Mouse (Mus musculus): ENCODE measurements at regions not wholly inside any gene's neighbourhood (a gene's known extent, or its start where the extent isn't known, plus 50 kb on each side); places are given as distances from the start of the nearest gene placed in this dataset.
"Not testable (repeated sequence)": the region's sequence is repeated elsewhere in the genome, so short reads cannot be mapped to it uniquely, and the experiment has no call there.

DNA sequence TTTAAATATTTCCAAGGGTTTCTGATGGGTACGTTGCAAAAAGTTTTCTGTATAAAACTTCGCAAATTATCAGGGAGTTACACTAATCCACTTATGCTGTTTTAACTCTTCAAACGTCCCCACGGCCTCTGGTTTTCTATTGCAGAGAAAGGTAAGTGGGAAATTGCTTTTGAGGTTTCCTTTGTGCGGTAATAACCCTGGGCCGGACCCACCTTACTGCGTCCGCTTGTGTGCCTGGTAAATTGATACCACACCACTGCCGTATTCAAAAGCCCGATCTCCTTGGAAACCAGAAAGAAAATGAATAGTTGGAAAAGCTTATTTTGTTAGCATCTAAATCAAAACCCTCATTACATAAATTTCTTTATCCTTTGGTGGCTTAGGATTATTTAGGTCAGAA, 167.0 kb upstream of the Kit start:
- no peak for DNase-seq (ENCODE audit: low spot score)

DNA sequence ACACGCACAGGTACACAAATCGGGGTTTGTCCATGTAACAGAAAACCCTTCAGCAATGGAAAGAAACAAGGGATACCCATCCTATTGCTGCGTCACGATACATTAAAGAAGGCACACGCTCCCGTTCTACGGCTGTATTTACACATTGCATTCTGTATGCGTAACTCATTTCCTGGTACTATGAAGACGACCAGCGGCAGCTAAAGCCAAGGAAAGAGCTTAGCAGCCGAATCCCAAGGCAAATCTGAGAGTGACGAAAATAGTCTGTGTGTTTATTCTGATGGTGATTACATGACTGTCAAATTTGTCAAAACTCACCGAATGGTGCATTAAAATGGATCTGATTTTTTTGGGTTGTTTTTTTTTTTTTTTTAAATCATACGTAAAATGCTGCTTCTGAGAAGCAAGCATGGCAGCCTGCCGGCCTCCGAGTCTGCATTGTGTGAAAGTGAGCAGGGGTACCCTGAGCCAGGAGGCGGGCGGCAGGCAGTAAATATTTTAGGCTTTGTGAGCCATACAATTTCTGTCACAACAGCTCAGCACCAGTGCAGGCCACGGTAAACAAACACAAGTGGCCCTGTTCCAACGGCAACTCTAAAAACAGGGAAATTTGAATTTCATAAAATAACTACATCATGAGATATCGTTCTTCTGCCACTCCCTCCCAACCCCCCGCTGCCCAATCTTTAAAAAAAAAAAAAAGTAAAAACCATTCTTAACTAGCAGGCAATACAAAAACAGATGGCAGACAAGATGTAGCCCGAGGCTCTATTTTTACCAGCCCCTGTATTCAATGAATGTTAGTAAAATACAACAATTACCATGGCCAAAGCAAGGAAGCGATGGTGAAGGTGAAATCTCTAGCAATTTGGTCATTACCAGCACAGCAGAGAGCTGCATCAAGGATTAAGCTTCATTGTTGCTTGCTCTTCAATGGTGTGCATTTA, 164.2 kb upstream of the Kit start:
- DNase-seq (ENCODE audit: low spot score): no peak

DNA sequence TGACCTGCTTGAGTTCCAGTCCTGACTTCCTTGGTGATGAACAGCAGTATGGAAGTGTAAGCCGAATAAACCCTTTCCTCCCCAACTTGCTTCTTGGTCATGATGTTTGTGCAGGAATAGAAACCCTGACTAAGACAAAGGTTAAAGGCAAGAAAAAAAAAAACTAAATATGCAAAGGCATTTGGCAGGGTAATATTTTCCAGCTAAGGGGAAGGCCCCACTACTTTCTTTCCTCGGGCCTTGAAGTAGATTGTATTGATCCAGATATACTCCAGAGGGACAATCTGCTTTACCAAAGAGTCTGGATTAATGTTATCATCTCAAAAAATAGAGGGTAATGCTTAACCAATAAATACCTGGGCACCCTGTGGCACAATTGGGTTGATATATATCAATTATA, 155.4 kb upstream of the Kit start:
- not testable (repeated sequence) for DNase-seq (ENCODE audit: low spot score)

DNA sequence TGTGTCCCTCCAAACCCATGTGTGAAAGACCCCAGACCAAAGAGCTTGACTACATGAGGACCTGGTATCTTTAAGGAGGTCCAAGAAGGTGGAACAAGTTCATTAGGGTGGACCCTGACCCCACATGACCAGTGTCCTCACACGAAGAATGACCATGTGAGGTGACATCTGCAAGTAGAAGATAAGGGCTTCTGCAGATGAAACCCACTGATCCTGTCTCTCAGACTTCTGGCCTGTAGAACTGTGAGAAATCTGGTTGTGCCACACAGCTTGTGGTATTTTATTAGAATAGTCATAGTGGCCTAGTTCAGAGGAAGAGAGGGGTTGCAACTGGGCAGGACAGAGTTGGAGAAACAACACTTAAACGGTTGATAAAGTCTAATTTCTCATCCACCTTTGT, 141.8 kb upstream of the Kit start:
- DNase-seq (ENCODE audit: low spot score): no peak

DNA sequence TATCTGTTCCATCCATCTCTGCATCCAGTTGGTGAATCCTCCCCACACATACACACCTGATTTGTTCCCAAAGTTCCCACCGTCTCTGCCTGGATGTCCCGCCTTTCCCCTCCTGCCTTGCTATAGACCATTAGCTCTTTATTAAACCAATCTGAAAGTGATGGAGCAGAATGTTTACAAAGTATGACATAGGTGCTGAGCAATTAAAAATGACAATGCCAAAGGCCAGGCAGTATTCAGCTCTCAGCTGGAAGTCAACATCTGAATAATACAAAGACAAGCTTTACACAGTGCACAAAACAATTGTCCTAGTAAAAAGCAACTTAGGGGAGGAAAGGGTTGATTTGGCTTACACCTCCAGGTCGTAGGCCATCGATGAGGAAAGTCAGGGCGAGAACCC, 136.8 kb upstream of the Kit start:
- no peak for DNase-seq (ENCODE audit: low spot score)

DNA sequence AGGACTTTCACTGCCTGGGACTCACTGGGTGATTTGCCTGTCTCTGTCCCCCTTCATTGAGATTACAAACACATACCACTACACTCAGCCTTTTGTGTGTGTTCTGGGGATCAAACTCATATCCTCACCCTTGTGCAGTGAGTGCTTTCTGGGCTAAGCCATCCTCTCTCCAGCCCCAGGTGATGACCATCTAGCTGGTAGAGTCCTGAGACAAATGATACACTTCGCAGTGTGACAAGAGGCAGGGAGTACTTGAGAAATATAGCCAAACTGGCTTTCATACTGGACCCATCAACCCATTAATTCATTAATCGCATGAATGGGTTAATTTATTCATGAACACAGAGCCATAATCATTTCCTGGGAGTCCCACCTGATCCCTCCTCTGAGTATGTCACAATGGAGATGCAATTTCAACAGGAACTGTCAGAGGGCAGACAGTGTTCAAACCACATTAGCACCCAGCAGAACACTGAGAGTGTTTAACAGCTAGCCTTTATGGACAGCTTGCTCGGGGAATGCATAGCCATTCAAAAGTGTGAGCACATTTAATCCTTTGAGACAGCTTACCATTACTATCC, 130.6 kb upstream of the Kit start:
- no peak for DNase-seq (ENCODE audit: low spot score)

DNA sequence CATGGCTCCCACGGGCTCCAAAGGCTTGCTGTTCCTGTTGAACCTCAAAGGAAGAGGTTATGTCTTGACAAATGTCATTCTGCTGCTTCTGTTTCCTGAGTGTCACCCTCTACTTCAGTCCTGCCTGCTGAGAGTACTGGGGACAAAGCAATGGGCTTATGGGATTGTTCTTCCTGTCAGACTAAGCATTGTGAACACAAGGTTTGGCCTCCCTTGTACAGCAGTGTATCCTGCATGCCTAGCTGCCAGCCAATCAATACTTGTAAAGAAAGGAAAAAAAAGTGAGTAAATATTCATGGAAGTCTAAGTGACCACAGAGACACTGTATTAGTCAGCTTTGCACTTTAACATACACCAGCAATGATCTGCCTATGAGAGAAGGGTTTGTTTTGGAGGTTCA, 128.3 kb upstream of the Kit start:
- DNase-seq (ENCODE audit: low spot score): no peak

DNA sequence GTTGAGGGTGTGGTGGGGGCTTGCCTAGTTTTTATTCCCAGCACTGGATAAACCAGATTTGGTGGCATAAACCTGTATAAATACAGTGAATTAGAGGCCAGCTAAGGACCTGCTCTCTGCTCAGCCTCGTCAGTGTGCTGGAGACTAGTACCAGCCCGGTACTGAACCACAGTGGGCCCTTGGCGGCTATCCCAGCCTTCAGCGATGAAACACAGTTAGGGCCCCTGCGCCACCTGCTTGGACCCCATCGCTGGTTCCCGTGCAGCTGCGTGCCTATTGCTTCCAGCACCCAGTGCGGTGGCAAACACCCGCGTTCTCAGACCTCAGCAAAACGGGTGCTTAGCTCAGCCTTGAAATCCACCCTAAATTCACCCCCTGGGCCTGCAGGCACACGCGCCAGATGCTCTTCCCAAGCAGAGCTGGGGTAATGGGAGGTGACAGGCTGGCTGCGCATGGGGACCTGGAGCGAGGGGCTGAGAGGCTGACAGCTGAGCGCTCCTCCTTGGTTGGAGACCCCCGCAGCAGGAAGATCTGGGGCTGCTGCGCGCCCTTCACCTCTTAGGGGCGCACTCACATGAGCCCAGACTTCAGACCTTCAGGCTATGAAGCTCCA, 124.7 kb upstream of the Kit start:
- no peak for DNase-seq (ENCODE audit: low spot score)

DNA sequence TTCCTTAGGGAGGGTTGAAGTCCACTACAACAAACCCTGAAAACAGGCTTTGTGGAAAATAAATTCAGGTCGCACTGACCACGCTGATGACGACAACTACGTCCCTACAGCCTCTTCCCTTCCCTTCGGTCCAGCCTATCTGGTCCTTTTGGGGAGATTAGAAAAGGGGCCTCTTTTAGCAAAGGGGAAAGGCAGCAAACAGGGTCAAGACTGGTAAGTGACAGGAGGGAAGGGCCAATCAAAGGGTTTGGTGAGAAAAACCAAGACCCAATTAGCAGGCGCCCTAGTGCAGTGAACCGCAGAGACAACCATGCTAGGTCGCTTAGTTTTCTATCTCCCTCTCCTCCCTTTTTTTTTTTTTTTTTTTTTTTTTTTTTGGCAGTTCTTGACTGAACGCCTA, 124.2 kb upstream of the Kit start:
- no peak for DNase-seq (ENCODE audit: low spot score)

DNA sequence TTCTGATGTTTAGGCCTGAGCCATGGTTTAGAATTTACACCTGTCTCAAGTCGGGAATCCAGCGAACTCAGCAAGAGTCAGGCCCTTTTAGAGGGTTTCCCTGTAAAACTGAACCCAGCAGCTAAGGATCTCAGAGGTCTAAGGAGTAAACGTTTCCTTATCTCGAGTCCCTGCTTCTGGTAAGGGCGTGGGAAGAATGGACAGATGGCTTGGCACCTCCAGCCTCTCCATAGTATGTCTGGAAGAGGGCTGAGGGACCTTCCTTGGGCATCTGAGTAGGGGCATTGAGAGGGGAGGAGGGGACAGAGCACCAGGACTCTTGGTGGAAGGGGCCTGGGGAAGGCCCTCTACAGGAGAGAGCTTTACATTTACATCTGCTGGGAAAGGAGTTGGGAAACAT, 123.6 kb upstream of the Kit start:
- DNase-seq (ENCODE audit: low spot score): no peak

DNA sequence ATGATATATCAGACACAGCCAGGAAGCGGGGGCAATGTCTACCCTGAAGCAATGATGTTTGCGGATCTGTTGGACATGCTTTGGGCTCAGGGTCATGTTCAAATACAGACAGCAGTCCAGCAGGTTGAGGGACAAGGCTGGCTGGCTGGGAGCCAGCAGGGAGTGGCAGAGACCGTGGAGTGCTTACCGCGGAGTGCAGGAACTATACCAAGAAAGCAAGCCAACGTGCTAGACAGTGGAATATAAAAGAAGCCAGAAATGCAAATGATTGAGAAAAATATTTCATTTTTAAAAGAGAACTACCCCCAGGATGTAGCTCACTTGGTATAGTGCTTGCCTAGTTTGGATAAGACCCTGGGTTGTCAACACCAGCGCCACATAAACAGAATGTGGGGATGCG, 123.0 kb upstream of the Kit start:
- no peak for DNase-seq (ENCODE audit: low spot score)

DNA sequence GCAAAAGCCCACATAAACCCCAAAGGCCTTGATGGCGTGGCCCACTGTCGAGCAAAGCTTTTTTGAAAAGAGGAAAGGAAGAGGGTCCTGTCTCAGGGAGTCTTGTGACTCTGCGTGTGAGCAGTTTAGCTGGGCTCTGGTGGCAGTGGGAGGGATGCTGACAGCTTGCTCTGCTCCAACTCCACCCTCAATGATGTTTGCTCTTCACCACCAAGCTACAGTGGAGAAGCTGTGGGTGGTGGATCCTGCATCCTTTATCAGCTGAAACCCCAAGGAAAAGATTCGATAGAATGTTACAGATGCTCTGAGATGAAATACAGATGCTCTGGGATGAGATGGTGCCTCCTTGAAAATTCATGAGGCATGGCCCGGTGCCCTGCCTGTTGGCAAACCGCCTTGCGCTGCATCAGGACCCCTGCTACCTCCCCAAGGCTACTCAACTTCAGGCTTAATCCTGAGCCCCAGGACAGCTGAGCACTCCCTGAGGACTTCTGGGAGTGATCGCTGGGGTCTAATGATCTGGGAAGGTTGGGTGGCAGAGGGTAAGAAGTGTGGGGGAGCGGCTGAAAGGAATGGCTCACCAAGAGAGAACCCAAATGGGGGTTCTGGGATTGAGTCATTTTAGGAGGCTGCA, 120.8 kb upstream of the Kit start:
- no peak for DNase-seq (ENCODE audit: low spot score)

DNA sequence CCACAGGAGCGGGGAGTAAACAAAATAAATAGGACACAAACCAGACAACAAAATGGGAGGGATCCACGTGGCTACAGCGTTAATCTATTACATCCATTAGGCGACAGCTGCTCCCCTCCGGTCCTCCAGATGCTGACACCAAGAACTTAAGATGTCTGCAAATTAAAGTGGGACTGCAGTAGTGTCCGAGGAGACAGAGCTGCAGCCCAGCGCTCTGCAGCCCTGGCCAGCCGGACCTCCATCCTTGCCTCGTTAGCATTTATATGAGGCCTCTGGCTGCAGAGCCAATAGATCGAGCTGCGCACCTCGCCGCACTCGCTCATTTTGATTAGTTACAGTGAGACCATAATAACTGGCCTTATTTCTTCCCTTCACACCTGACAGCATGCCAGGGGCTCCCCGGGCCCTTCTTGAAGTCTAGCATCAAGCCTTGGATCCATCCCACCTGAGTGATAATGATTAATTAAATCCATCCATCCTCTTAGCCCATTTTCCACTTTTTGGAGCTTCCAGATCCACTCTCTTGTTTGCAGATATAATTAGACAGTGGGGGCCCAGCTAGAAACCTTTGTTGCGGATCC, 119.7 kb upstream of the Kit start:
- DNase-seq (ENCODE audit: low spot score): no peak

DNA sequence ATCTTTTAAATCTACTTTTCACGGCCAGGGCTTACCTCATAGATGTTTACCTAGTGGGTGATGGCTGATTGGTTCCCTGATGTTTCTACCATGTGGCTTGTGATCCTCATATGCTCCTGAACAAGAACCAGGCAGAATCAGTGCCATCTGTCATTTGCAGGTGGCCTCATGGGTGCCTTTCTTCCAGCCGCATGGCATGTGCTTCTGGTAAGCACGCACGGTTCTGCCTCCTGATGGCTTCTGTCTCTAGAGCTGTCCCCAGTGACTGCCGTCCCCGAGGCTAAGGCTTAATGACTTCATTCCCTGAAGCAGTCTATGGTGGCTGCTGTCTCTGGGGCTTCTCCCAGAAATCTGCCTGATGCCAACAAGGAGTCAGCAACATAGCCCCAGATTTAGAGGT, 117.3 kb upstream of the Kit start:
- DNase-seq (ENCODE audit: low spot score): no peak

DNA sequence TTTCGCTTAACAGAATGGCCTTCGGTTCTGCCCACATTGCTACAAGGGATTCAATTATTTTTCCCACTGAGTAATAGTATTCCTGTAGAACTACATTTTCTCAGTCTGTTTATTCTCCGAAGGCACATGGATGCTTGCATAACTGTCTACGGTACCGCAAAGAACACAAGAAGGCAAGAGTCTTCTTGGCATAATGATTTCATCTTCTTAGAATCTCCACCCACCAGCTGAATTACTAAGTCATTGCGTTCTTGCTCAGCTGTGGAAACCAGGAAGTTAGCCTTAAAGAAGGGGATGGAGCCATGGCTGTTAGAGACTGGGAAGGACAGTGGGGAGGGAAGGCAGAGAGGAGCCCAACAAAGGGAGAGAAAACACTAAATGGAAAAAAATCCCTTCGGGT, 116.4 kb upstream of the Kit start:
- DNase-seq (ENCODE audit: low spot score): no peak

DNA sequence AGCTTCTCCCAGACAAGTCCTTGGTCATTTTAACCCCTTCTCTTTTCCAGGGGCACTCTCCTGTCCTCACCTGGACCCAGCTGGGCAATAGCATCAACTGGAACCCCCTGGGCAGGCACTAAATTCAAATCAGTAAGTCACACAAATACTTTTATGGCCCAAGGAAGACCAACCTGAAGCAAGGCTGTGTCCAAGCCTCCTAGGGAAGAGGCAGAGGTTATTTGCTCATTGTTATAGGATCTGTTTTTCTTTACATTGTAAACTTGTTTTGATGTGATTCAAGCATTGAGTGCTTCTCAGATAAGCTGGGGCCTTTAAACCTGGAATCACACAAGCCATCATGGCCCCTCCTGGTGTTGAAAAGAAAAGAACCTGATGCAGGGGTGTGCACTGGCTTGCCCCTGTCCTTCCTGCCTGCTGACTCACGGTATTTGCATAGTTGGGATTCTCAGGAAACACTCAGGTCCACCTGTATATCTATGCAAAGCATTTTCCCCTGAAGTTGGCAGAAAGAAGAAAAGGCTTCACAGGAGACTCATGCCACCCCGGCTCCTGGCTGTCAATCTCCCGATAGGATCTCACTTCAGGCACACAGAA, 114.9 kb upstream of the Kit start:
- DNase-seq (ENCODE audit: low spot score): no peak

DNA sequence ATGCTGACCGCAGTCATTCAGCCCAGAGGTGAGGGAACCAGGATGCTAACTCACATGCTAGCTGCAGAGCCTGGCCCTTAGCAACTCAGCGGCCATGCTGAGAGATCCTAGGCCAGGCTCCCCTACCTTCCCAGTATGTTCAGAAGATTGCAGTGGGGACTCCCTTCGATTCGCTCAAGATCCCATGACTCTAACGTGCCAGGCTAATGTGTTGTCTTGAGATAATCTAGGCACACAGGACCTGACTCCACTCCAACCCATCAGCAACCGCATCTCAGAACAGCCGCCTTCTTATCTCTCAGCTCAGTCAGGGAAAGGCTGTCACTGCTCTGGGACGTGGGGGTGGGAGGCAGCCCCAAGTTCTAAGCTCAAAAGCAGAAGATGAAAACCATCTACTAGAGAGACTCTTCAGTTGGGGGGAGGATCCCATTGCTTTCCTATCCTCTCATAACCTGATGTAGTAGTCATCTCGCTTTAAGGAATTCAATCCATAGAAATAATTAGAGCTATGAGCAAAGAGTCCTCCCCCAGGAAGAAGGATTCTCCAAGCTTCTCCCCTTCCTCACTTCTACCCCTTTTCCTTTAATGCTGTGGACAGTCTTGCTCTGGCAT, 114.2 kb upstream of the Kit start:
- DNase-seq (ENCODE audit: low spot score): no peak

DNA sequence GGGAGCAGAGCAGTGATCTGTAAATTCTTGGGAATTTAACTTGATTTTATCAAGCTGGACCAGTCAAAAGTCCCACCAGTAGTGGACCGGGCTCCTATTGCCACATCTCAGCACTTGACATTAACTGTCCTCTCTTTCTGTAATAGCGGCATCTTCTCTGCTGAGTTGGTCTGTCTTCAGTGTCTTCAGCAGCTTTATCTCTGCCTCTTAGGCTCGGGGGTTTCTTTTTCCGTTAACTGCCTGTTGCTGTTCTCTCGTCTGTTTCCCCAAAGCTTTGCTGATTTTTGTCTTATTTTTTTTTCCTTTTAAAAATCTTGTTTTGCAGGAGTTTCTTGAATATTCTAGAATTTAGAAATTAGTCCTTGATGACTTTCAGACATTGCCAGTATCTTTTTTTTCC, 113.3 kb upstream of the Kit start:
- no peak for DNase-seq (ENCODE audit: low spot score)

DNA sequence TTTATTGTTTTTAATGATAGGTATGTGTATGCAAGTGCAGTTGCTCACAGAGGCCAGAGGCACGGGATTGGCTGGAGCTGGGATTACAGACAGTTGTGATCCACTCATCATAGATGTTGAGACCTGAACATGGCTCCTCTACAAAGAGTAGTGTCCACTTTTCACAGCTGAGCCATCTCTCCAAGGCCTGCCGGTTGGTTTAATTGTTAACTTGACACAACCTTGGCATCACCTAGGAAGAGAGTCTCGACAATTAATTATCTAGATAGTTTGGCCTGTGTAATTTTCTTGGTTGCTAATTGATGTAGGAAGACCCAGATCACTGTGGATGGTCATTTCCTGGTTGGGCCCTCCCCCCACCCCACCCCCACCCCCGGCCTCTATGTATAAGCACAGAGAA, 111.1 kb upstream of the Kit start:
- DNase-seq (ENCODE audit: low spot score): no peak

DNA sequence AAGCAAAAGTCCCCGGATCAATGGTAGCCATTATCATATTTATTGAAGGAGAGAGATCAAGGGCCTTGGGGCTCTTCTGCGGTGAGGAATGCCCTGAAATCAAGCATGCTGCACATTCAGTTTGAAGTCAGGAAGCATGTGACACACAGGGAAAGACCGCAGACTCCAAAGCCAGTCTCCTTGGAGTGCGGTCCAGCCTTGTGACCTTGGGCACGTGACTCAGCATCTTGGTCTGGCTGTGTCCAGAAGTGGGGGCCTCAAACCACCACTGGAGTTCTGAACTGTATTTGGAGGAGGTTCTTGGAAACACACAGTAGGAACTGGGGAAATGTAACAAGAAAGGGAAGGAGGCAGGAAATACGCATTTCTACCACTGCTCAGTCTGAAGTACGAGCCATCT, 109.0 kb upstream of the Kit start:
- DNase-seq (ENCODE audit: low spot score): no peak

DNA sequence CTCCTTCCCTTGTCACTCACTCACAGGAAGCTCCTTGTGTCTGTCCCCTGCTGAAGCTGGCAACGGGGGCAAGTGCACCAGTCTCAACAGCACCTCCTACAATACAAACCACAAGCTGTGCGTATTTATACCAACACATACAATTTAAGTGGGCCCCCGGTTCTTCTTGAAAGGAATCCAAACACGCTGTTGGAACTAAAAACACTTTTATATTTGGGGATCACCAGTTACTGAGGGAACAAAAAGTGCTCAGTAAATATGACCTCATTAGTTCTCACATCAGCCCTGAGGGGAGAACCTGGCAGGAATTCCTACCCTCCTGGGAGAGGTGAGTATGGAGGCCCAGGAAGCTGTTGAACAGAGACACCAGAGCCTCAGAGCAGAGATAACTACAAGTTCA, 107.8 kb upstream of the Kit start:
- DNase-seq (ENCODE audit: low spot score): no peak

DNA sequence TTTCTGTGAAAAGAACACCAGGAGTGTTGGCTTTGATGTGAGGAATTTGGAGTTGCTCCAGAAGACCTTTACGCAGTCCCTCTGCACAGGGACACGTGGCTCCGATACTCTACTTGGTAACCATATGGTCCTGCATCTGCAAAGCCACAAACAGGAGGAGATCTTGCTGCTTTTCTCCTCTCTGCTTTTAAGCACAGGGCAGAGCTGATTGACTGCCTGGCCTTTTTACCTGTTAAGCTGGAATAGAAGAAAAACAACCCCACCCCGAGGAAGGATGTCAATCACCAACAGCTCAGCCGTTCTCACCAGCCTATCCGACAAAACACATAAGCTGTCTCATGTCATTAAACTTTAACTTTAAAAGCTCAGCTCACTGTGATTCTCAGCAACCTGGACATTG, 106.8 kb upstream of the Kit start:
- DNase-seq (ENCODE audit: low spot score): no peak

All from adipocyte (in vitro differentiated cells).